Mouse (Mus musculus) gastrocnemius, adult 2 months (tissue): ENCODE data around the gene Rad51b. TPM values are rescaled to one million over a fixed set of nuclear protein-coding genes. Genes with fewer than 3 reads are reported as not detected.

Experiments used
- DNase-seq: peaks from one replicate; pipeline ENCODE4 v3.0.0; 2022
- H3K27ac ChIP-seq: fragments of 200-600 bp; 2 replicates; pipeline ENCODE4 v1.8.1; 2022; ENCODE audit warnings: mild to moderate bottlenecking
- H3K4me3 ChIP-seq: fragments of 200-600 bp; 2 replicates; pipeline ENCODE4 v1.8.1; 2022; ENCODE audit warnings: mild to moderate bottlenecking, moderate library complexity
- CTCF ChIP-seq: fragments of 200-600 bp; IDR thresholded peaks from 2 replicates; pipeline ENCODE4 v1.8.1; 2022; ENCODE audit warnings: antibody characterized with exemption, mild to moderate bottlenecking, moderate library complexity
- intact Hi-C: fragments of 180-260 bp; cut with DNase I; formaldehyde crosslinking; loops from one replicate; pipeline ENCODE4 v1.15.1; 2025
- total RNA-seq, 2 experiments: library from RNA; stranded (reverse); gene quantifications; 2 replicates each; pipeline ENCODE4 v1.2.3; 2021

Rad51b gene
- total RNA-seq, 2 experiments from 2014 or later, result 0.11 TPM; not detected in 1

GRCm38 (mm10) chr12:79455848-79456164, 158.7 kb downstream of the Rad51b start:
- Histone ChIP-seq H3K27ac (no peak overlapping the region), H3K4me3 (no peak overlapping the region)
- no peak for DNase-seq
- TF ChIP-seq CTCF, result no peak
- intact Hi-C loops, result no loop called here

DNA sequence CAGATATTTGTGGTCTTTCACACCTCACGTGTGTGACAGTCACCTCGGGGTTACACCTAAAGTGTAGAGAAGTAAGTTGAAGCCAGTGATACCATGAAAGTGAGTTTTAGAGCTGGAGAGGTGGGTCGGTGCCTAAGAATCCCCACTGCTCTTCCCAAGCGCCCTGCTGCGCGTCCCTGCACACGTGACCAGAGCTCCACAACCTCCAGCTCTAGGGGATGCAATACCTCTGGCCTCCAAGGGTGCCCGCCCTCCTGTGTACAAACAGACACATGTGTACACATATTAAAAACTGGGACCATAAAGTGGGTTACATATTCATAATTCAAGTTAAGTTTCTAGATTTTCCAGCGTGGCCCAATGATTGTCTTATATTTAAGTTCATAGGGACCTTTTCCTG, 159.2 kb downstream of the Rad51b start:
- Histone ChIP-seq H3K4me3 (no peak overlapping the region), H3K27ac (no peak overlapping the region)
- DNase-seq, result no peak
- no peak for TF ChIP-seq CTCF
- intact Hi-C loops, result no loop called here

DNA sequence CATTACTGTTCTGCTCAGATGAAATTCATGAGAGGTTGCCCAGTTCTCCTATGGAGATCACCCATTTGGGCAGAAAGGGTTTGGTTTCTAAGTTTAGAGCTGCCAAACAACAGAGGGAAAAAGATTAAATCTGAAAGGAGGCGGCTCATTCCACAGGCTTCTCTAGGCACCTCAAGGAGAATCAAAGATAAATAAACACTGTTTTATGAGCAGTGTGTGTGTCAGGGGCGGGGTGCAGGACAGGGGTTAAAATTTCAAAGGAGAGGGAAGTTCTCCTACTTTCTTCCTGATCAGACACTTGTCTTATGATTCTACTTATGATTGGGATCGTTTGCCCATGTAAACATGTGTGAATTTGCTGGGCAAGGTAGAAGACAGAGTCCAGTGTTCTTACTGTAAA, 166.3 kb downstream of the Rad51b start:
- no peak overlapping the region for H3K4me3 ChIP-seq
- intact Hi-C loops, result no loop called here
- H3K27ac ChIP-seq, result no peak overlapping the region
- TF ChIP-seq CTCF, result no peak
- no peak for DNase-seq

- TF ChIP-seq CTCF, result no peak
- H3K27ac ChIP-seq, result no peak overlapping the region
- intact Hi-C loops, result no loop called here
- DNase-seq, result no peak
- no peak overlapping the region for H3K4me3 ChIP-seq
Measured at GRCm38 (mm10) chr12:79470113-79470512, 173.0 kb downstream of the Rad51b start.

DNA sequence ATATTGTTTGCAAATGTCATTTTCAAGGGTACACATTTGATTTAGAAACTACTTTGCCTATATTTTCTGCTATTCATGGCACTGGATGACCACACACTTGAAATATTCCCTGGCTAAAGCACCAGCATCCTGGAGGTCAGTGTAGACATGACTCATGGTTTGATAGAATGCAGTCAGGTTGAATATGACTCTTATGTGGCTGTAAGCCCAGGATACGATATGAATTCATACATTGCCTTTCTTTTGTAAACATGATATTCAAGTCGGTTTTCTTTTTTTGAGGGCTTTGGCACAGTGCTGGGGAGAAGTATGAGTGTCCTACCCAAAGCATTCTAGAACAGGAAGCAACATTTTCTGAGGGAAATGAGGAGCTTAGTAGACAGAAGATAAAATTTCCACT, 174.8 kb downstream of the Rad51b start:
- intact Hi-C loops, result no loop called here
- Histone ChIP-seq H3K27ac (no peak overlapping the region), H3K4me3 (no peak overlapping the region)
- no peak for TF ChIP-seq CTCF
- DNase-seq, result no peak

DNA sequence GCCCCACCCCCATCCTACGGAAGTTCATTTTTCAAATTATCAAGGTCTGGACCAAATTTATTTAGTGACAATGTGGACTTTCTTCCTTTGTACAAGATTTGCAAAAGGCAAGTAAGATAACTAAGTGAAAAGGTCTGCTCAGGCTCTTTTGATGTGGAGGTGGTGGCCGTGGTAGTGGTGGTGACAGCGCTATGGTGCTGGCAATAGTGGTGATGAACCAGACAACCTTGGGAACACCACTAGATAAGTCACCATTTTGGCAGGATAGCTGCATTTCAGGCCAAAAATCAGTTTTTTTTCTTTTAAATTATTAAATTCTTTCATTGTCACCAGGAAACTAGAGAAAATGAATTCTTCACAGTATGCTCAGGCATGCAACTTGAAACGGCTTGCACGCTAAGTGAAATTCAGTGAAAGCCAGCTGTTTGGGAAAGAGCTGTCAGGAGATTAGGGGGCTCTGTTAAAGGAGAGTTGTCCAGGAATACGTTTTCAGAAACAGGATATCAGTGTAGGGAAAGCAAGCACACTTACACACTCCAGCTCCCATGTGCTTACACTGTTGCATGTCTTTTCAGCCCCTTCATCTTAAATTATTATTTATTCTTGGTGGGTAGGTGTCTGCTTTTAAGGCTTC, 179.4 kb downstream of the Rad51b start:
- TF ChIP-seq CTCF, result no peak
- no peak overlapping the region for H3K27ac ChIP-seq
- H3K4me3 ChIP-seq, result no peak overlapping the region
- intact Hi-C loops, result no loop called here
- DNase-seq, result no peak

DNA sequence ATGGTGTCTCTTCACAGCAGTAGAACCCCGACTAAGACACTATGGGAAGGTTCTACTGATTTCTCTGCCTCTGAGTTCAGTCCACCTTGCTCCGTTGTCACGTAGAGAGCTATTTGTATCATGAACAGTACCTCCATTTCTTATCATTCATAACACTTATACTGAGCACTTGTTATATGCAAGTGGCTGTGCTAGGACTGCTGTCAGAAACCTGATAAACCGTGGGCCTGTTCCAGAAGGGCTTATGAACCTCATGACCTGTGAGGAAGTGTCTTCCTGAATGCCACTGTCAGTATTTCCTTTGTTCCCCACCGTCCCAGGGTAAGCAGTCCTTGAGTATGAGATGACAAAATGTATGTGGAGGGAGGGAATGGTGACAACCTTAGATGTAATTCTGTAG, 181.7 kb downstream of the Rad51b start:
- H3K4me3 ChIP-seq, result no peak overlapping the region
- no peak for DNase-seq
- no peak overlapping the region for H3K27ac ChIP-seq
- intact Hi-C loops, result no loop called here
- no peak for TF ChIP-seq CTCF

DNA sequence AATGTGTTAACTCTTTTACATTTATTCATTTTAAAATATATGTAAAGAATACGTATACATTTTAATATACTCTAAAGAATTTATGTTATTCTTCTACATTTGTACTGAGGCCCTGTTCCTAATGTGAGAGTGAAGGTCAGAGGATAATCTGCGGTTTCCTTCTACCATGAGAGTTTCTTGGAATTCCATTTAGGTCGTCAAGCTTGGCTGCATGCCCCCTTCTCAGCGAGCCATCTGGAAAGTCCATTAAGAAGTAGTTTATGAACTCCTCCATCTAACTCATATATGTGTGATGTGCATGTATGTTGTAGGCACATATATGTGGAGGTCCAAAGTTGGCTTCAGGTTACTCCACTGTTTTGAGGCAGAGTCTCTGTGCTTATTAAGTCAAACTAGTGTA, 188.4 kb downstream of the Rad51b start:
- no peak for DNase-seq
- intact Hi-C loops, result no loop called here
- no peak overlapping the region for H3K4me3 ChIP-seq
- no peak overlapping the region for H3K27ac ChIP-seq
- TF ChIP-seq CTCF, result no peak

GRCm38 (mm10) chr12:79488590-79489242, 191.6 kb downstream of the Rad51b start:
- Histone ChIP-seq H3K4me3 (peak overlapping the region; percentile 32), H3K27ac (peak overlapping the region; percentile 81)
- DNase-seq, result peak; percentile 73
- intact Hi-C loops, result no loop called here
- no peak for TF ChIP-seq CTCF

GRCm38 (mm10) chr12:79490626-79491025, 193.5 kb downstream of the Rad51b start:
- TF ChIP-seq CTCF, result no peak
- no peak for DNase-seq
- H3K4me3 ChIP-seq, result no peak overlapping the region
- intact Hi-C loops, result no loop called here
- H3K27ac ChIP-seq, result no peak overlapping the region

- no peak for TF ChIP-seq CTCF
- no peak for DNase-seq
- no peak overlapping the region for H3K27ac ChIP-seq
- intact Hi-C loops, result no loop called here
- no peak overlapping the region for H3K4me3 ChIP-seq
Measured at GRCm38 (mm10) chr12:79492175-79492574, 195.1 kb downstream of the Rad51b start.

- no peak overlapping the region for H3K27ac ChIP-seq
- intact Hi-C loops, result no loop called here
- no peak for TF ChIP-seq CTCF
- H3K4me3 ChIP-seq, result no peak overlapping the region
- no peak for DNase-seq
Measured at GRCm38 (mm10) chr12:79492613-79493012, 195.5 kb downstream of the Rad51b start.

- no peak overlapping the region for H3K27ac ChIP-seq
- TF ChIP-seq CTCF, result no peak
- intact Hi-C loops, result no loop called here
- no peak for DNase-seq
- no peak overlapping the region for H3K4me3 ChIP-seq
Measured at GRCm38 (mm10) chr12:79493481-79493880, 196.4 kb downstream of the Rad51b start.

GRCm38 (mm10) chr12:79498326-79498725, 201.2 kb downstream of the Rad51b start:
- no peak for DNase-seq
- Histone ChIP-seq H3K4me3 (no peak overlapping the region), H3K27ac (no peak overlapping the region)
- no peak for TF ChIP-seq CTCF
- intact Hi-C loops, result no loop called here
